Mouse (Mus musculus): ENCODE data around the gene Gm42688.

Gene Gm42688

GRCm38 (mm10) chr6:83138056-83138455 lies 36.6 kb downstream of the Gm42688 start:
- DNase-seq (ENCODE audit: low read depth, low spot score) = peak; percentile 36

GRCm38 (mm10) chr6:83140044-83140443 lies 38.6 kb downstream of the Gm42688 start:
- no peak for DNase-seq (ENCODE audit: low read depth, low spot score)

GRCm38 (mm10) chr6:83141636-83142035 lies 40.2 kb downstream of the Gm42688 start:
- DNase-seq (ENCODE audit: low read depth, low spot score) = no peak

- peak; percentile 58 for DNase-seq (ENCODE audit: low read depth, low spot score)
These were observed 40.9 kb downstream of the Gm42688 start for GRCm38 (mm10) chr6:83142211-83142731.

- DNase-seq (ENCODE audit: low read depth, low spot score) = no peak
These were observed 41.5 kb downstream of the Gm42688 start for GRCm38 (mm10) chr6:83142886-83143285.

- DNase-seq (ENCODE audit: low read depth, low spot score) = no peak
These were observed 43.8 kb downstream of the Gm42688 start for GRCm38 (mm10) chr6:83145209-83145608.

- DNase-seq (ENCODE audit: low read depth, low spot score) = no peak
These were observed 44.4 kb downstream of the Gm42688 start for GRCm38 (mm10) chr6:83145805-83146204.

GRCm38 (mm10) chr6:83147280-83147679 lies 45.9 kb downstream of the Gm42688 start:
- DNase-seq (ENCODE audit: low read depth, low spot score) = no peak

GRCm38 (mm10) chr6:83151721-83152120 lies 50.3 kb downstream of the Gm42688 start:
- no peak for DNase-seq (ENCODE audit: low read depth, low spot score)

- DNase-seq (ENCODE audit: low read depth, low spot score) = no peak
These were observed 51.6 kb downstream of the Gm42688 start for GRCm38 (mm10) chr6:83153038-83153437.

GRCm38 (mm10) chr6:83153485-83153884 lies 52.1 kb downstream of the Gm42688 start:
- no peak for DNase-seq (ENCODE audit: low read depth, low spot score)

- no peak for DNase-seq (ENCODE audit: low read depth, low spot score)
These were observed 54.3 kb downstream of the Gm42688 start for GRCm38 (mm10) chr6:83155552-83156238.

GRCm38 (mm10) chr6:83156259-83156684 lies 54.9 kb downstream of the Gm42688 start, which contains the start of the genes Wdr54 and 1700003E16Rik:
TSS of gene Wdr54 (minus strand) at chr6:83156397.
TSS of gene 1700003E16Rik (plus strand) at chr6:83156404.
- DNase-seq (ENCODE audit: low read depth, low spot score) = peak; percentile 80

GRCm38 (mm10) chr6:83159456-83159855 lies 58.0 kb downstream of the Gm42688 start:
- peak; percentile 67 for DNase-seq (ENCODE audit: low read depth, low spot score)
